Mouse (Mus musculus) CH12.LX (cell line): ENCODE results near the gene Pop5. TPM values are rescaled to one million over a fixed set of nuclear protein-coding genes. Genes with fewer than 3 reads are reported as not detected.
A peak's percentile ranks its signal among the peaks of the same experiment; 100 is the strongest.

ENCODE experiments used
- DNase-seq: peaks from one replicate; pipeline ENCODE4 v3.0.0-alpha.2; 2013; ENCODE audit errors: extremely low read depth
- H3K27ac ChIP-seq: 2 replicates; pipeline ENCODE4 v1.5.1; 2012; ENCODE audit warnings: low read depth, mild to moderate bottlenecking, control low read depth, moderate library complexity; ENCODE audit not compliant: insufficient read depth
- H3K27me3 ChIP-seq: replicated peaks from 2 replicates; pipeline ENCODE3; 2012; ENCODE audit warnings: inconsistent platforms
- H3K36me3 ChIP-seq, 2 experiments: replicated peaks in 1 of 2; 2 replicates each; pipeline versions ENCODE3 to v1.6.1; 2012; ENCODE audit warnings: inconsistent platforms in 1 of 2, low read length in 1 of 2, mild to moderate bottlenecking in 1 of 2, mixed read lengths in 1 of 2, moderate library complexity in 1 of 2; ENCODE audit not compliant: control insufficient read depth in 1 of 2, insufficient read depth in 1 of 2
- H3K4me1 ChIP-seq, 2 experiments: 2 replicates each; pipeline ENCODE4 v1.6.1; 2012; ENCODE audit warnings: inconsistent platforms in 1 of 2, moderate library complexity in 1 of 2; ENCODE audit not compliant: insufficient read depth in 2 of 2, control insufficient read depth in 1 of 2
- H3K4me2 ChIP-seq: 2 replicates; pipeline ENCODE4 v1.6.1; 2012; ENCODE audit warnings: low read depth, mild to moderate bottlenecking, control low read depth; ENCODE audit not compliant: poor library complexity, insufficient read depth, severe bottlenecking
- H3K4me3 ChIP-seq, 3 experiments: fragments of 150-350 bp in 1 of 3; sonication (generic) in 1 of 3; replicated peaks in 1 of 3; 2 replicates each; pipeline versions ENCODE3 to v1.5.1; 2011 to 2012; ENCODE audit warnings: low read depth in 2 of 3, low read length in 2 of 3, mild to moderate bottlenecking in 2 of 3, moderate library complexity in 2 of 3, control low read depth in 1 of 3, improper control_type of control experiment in 1 of 3, inconsistent platforms in 1 of 3, mixed read lengths in 1 of 3; ENCODE audit not compliant: poor library complexity in 1 of 3
- H3K79me2 ChIP-seq: replicated peaks from 2 replicates; pipeline ENCODE4 v1.6.1; 2012; ENCODE audit warnings: mild to moderate bottlenecking, moderate library complexity; ENCODE audit not compliant: control insufficient read depth, poor library complexity, insufficient read depth, severe bottlenecking; ENCODE audit errors: extremely low read depth
- H3K9ac ChIP-seq: 2 replicates; pipeline ENCODE4 v1.6.1; 2012; ENCODE audit warnings: low read depth, mild to moderate bottlenecking, control low read depth, moderate library complexity; ENCODE audit not compliant: insufficient read depth
- H3K9me3 ChIP-seq: replicated peaks from 2 replicates; pipeline ENCODE3; 2012; ENCODE audit warnings: low read length, inconsistent platforms, mixed read lengths
- BHLHE40 ChIP-seq: IDR thresholded peaks from 2 replicates; pipeline ENCODE4 v1.6.1; 2011; ENCODE audit warnings: mild to moderate bottlenecking, low read depth, low read length, improper control_type of control experiment
- CHD1 ChIP-seq: IDR thresholded peaks from 2 replicates; pipeline ENCODE4 v1.6.1; 2012; ENCODE audit warnings: low read depth, low read length, improper control_type of control experiment, inconsistent platforms
- CHD2 ChIP-seq: IDR thresholded peaks from 2 replicates; pipeline ENCODE4 v1.6.1; 2011; ENCODE audit warnings: low read length, improper control_type of control experiment
- CTCF ChIP-seq, 2 experiments: IDR thresholded peaks in 1 of 2; conservative IDR thresholded peaks in 1 of 2; 2 replicates each; pipeline ENCODE4 v1.5.1; 2011 to 2012; ENCODE audit warnings: low read depth in 2 of 2, low read length in 2 of 2, improper control_type of control experiment in 1 of 2, inconsistent platforms in 1 of 2, mild to moderate bottlenecking in 1 of 2, moderate library complexity in 1 of 2
- E2F4 ChIP-seq: IDR thresholded peaks from 2 replicates; pipeline ENCODE4 v1.6.1; 2011; ENCODE audit warnings: low read depth, low read length, improper control_type of control experiment; ENCODE audit not compliant: insufficient replicate concordance
- EP300 ChIP-seq: IDR thresholded peaks from 2 replicates; pipeline ENCODE4 v1.6.1; 2011; ENCODE audit warnings: low read length, improper control_type of control experiment
- ETS1 ChIP-seq: conservative IDR thresholded peaks from 2 replicates; pipeline ENCODE4 v1.6.1; 2012; ENCODE audit warnings: low read depth, mild to moderate bottlenecking, inconsistent platforms, low read length, improper control_type of control experiment, moderate library complexity
- GABPA ChIP-seq: IDR thresholded peaks from 2 replicates; pipeline ENCODE4 v1.6.1; 2012; ENCODE audit warnings: low read depth, low read length, improper control_type of control experiment, inconsistent platforms; ENCODE audit not compliant: insufficient replicate concordance
- HCFC1 ChIP-seq: IDR thresholded peaks from 2 replicates; pipeline ENCODE4 v1.6.1; 2012; ENCODE audit warnings: low read depth, mild to moderate bottlenecking, inconsistent platforms, low read length, improper control_type of control experiment
- IRF4 ChIP-seq: IDR thresholded peaks from 2 replicates; pipeline ENCODE4 v1.6.1; 2014; ENCODE audit warnings: low read depth, mild to moderate bottlenecking, inconsistent platforms, low read length, improper control_type of control experiment
- JUN ChIP-seq: IDR thresholded peaks from 2 replicates; pipeline ENCODE4 v1.6.1; 2011; ENCODE audit warnings: low read depth, mild to moderate bottlenecking, low read length, improper control_type of control experiment, moderate library complexity; ENCODE audit not compliant: insufficient read depth
- JUND ChIP-seq: conservative IDR thresholded peaks from 2 replicates; pipeline ENCODE4 v1.6.1; 2011; ENCODE audit warnings: low read depth, low read length, improper control_type of control experiment
- KAT2A ChIP-seq: IDR thresholded peaks from 2 replicates; pipeline ENCODE4 v1.6.1; 2012; ENCODE audit warnings: low read length, improper control_type of control experiment, inconsistent platforms; ENCODE audit not compliant: insufficient replicate concordance
- MAFK ChIP-seq: IDR thresholded peaks from 2 replicates; pipeline ENCODE4 v1.6.1; 2011; ENCODE audit warnings: low read length, improper control_type of control experiment; ENCODE audit not compliant: insufficient replicate concordance
- MAX ChIP-seq: IDR thresholded peaks from 2 replicates; pipeline ENCODE4 v1.6.1; 2011; ENCODE audit warnings: low read length, improper control_type of control experiment
- MAZ ChIP-seq: IDR thresholded peaks from 2 replicates; pipeline ENCODE4 v1.6.1; 2012; ENCODE audit warnings: low read depth, mild to moderate bottlenecking, inconsistent platforms, low read length, improper control_type of control experiment, moderate library complexity
- MEF2A ChIP-seq: IDR thresholded peaks from 2 replicates; pipeline ENCODE4 v1.6.1; 2014; ENCODE audit warnings: low read depth, mild to moderate bottlenecking, inconsistent platforms, low read length, improper control_type of control experiment, borderline replicate concordance
- MYC ChIP-seq: IDR thresholded peaks from 2 replicates; pipeline ENCODE4 v1.6.1; 2011; ENCODE audit warnings: low read depth, mild to moderate bottlenecking, improper control_type of control experiment, low read length
- NELFE ChIP-seq: IDR thresholded peaks from 2 replicates; pipeline ENCODE4 v1.6.1; 2011; ENCODE audit warnings: low read depth, low read length, improper control_type of control experiment
- PAX5 ChIP-seq: IDR thresholded peaks from 2 replicates; pipeline ENCODE4 v1.6.1; 2012; ENCODE audit warnings: low read length, inconsistent platforms, mixed read lengths
- POLR2A ChIP-seq: IDR thresholded peaks from 2 replicates; pipeline ENCODE4 v1.6.1; 2011; ENCODE audit warnings: low read depth, mild to moderate bottlenecking, improper control_type of control experiment, low read length
- POLR2AphosphoS2 ChIP-seq: IDR thresholded peaks from 2 replicates; pipeline ENCODE4 v1.6.1; 2011; ENCODE audit warnings: low read depth, low read length, improper control_type of control experiment
- RAD21 ChIP-seq: IDR thresholded peaks from 2 replicates; pipeline ENCODE4 v1.6.1; 2011; ENCODE audit warnings: low read depth, mild to moderate bottlenecking, low read length, improper control_type of control experiment, moderate library complexity
- SIN3A ChIP-seq: IDR thresholded peaks from 2 replicates; pipeline ENCODE4 v1.6.1; 2012; ENCODE audit warnings: low read length, improper control_type of control experiment, inconsistent platforms
- TCF12 ChIP-seq: IDR thresholded peaks from 2 replicates; pipeline ENCODE4 v1.6.1; 2014; ENCODE audit warnings: low read depth, mild to moderate bottlenecking, inconsistent platforms, low read length, improper control_type of control experiment
- UBTF ChIP-seq: IDR thresholded peaks from 2 replicates; pipeline ENCODE4 v1.6.1; 2012; ENCODE audit warnings: low read depth, mild to moderate bottlenecking, inconsistent platforms, low read length, improper control_type of control experiment, moderate library complexity
- USF1 ChIP-seq: IDR thresholded peaks from 2 replicates; pipeline ENCODE4 v1.6.1; 2014; ENCODE audit warnings: low read depth, mild to moderate bottlenecking, inconsistent platforms, low read length, improper control_type of control experiment
- USF2 ChIP-seq: conservative IDR thresholded peaks from 2 replicates; pipeline ENCODE4 v1.6.1; 2011; ENCODE audit warnings: low read depth, low read length, improper control_type of control experiment
- ZC3H11A ChIP-seq: IDR thresholded peaks from 2 replicates; pipeline ENCODE4 v1.6.1; 2012; ENCODE audit warnings: low read depth, mild to moderate bottlenecking, inconsistent platforms, low read length, improper control_type of control experiment
- ZMIZ1 ChIP-seq: IDR thresholded peaks from 2 replicates; pipeline ENCODE4 v1.6.1; 2012; ENCODE audit warnings: low read depth, mild to moderate bottlenecking, inconsistent platforms, low read length, improper control_type of control experiment
- ZNF384 ChIP-seq: IDR thresholded peaks from 2 replicates; pipeline ENCODE4 v1.6.1; 2012; ENCODE audit warnings: low read depth, low read length, improper control_type of control experiment, inconsistent platforms
- dilution Hi-C: fragments of 300-500 bp; cut with MboI; formaldehyde crosslinking; loops from 2 replicates; pipeline ENCODE4 v1.14.3; 2020; ENCODE audit warnings: low sequenced_read_pairs; ENCODE audit not compliant: extremely low pct_unique_long_range_greater_than_20kb, extremely low pct_ligation_motif_present
- in situ Hi-C: fragments of 300-500 bp; cut with MboI; formaldehyde crosslinking; loops from 3 replicates; pipeline ENCODE4 v1.14.3; 2019; ENCODE audit warnings: low sequenced_read_pairs, low pct_ligation_motif_present, low pct_unique_long_range_greater_than_20kb, mixed read lengths
- polyA plus RNA-seq: library from polyadenylated mRNA; unstranded; fragments of >175 nt; gene quantifications from 2 replicates; pipeline ENCODE4 v1.2.1, GENCODE M21; 2012; ENCODE audit warnings: low read depth; ENCODE audit not compliant: insufficient read length
- total RNA-seq, 2 experiments: library from RNA; depleted of rRNA; stranded (reverse); fragments of 300-350 nt in 1 of 2; fragments of >200 nt in 1 of 2; gene quantifications; 2 replicates each; pipeline ENCODE4 v1.2.3; 2012 to 2014

Pop5 gene
- total and polyA plus RNA-seq, 3 experiments, result 127 to 236 (median 156) TPM

DNA sequence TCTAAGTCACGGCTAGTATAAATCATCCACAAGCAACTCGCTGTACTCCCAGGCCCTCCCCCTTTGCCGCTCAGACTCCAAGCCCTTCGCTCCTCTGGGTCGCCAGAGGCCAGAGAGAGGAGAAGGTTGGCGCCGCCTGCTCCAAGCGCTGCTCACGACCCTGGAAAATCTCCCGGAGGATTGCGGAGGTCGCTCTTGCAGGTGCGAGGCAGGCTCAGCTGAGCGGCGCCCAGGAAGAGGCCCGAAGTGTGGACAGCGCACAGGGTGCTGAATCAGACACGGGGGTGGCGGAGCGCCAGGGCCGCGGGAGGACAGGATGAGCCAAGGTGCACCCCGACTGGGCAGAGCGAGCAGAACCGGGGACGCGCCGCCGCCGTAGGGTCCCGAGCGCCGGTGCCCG is 42.4 kb upstream of the Pop5 start:
- dilution Hi-C loops (no loop called here), in situ Hi-C loops (no loop called here)
- Histone ChIP-seq H3K27ac (no peak overlapping the region), H3K4me3 (peak overlapping the region in 2 of 3 experiments; percentile 44 to 58), H3K4me2 (peak overlapping the region; percentile 94), H3K36me3 (no peaks in the 10 kb centered on the region), H3K79me2 (no peaks in the 10 kb centered on the region), H3K4me1 (peaks cover 0 to 16% of the 10 kb centered on the region in 2 experiments; a peak in 2 of 4 replicates), H3K9ac (no peak overlapping the region), H3K27me3 (peaks cover 71% of the 10 kb centered on the region)
- no peak for DNase-seq
- TF ChIP-seq SIN3A, result peak; percentile 67
- no peak for TF ChIP-seq JUN
- no peak for TF ChIP-seq ZNF384
- TF ChIP-seq, all 38 proteins: peak for 1
- H3K9me3 ChIP-seq, result peaks cover 3% of the 10 kb centered on the region

DNA sequence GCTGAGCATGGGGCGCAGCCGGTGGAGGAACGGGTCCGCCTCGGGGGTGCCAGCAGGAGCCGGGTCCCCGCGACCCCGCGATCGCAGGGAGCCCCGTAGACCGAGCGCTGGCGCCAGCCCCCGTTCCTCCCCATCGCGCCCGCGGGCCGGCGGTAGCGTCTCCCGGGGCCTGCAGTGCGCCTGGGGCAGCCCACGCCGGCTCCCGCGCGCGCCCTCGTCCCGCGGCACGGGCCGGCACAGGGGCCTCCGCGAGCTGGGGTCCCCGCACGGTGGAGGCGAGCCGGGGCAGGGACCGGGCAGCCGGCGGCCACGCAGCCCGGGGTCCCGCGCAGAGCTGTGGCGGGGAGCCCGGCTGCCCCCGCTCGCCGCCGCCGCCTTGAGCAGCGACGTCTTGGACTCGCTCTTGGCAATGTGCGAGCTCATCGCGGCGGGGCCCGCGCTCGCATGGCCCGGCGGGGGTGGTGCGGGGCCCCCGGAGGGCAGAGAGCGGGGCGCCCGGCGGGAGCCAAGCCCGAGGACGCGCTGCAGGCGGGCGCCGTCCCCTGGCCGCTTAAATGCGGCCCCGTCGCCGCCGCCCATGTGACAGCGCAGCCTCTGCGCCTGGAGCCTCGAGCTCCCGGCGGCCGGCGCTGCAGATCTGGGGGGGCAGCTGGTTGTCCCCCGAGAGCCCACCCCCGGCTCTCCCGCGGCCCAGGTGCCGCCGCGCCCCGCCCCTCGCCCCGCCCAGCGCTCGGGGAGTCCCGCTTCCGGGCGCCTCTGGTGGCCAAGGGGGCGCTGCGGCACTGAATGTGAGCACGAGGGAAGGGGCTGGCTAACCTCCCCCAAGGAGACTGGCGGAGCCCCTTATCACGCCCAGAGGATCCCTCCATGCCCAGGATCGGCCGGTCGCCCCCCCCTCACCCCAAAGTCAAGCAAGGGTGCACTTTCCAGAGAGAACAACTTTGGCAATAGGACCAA is 41.7 kb upstream of the Pop5 start, which contains the start of gene Cabp1:
Gene Cabp1 (minus strand): TSS at position 713 of the 957 bp plus-strand sequence.
- H3K4me1 ChIP-seq, result peaks cover 0 to 13% of the 10 kb centered on the region in 2 experiments; a peak in 2 of 4 replicates
- H3K27me3 ChIP-seq, result peaks cover 70% of the 10 kb centered on the region
- peak; percentile 40 for DNase-seq
- peak within 1 kb of the TSS; percentile 94 for H3K4me2 ChIP-seq
- no peak within 1 kb of the TSS for H3K27ac ChIP-seq
- peak within 1 kb of the TSS; percentile 10; the same call in 1 of the 2 replicates for H3K9ac ChIP-seq
- H3K79me2 ChIP-seq, result no peaks in the 10 kb centered on the region
- no peaks in the 10 kb centered on the region for H3K9me3 ChIP-seq
- peak within 1 kb of the TSS; percentile 6 to 58 (median 44) for H3K4me3 ChIP-seq
- dilution Hi-C loops, result no loop called here
- in situ Hi-C loops, result no loop called here
- no peaks in the 10 kb centered on the region for H3K36me3 ChIP-seq
- TF ChIP-seq ETS1 (no peak), IRF4 (no peak), USF1 (no peak), ZMIZ1 (no peak), MAX (no peak), POLR2AphosphoS2 (no peak), CTCF (conservative IDR thresholded peaks at IDR 0.05 in 1 of 2, IDR thresholded peaks at IDR 0.05 in 1 of 2; ENCODE audit: low read depth in 2 of 2, low read length in 2 of 2) (peak in 1 of 2 experiments; percentile 57; a peak in 2 of 4 replicates), HCFC1 (no peak), SIN3A (no peak; the same call in 1 of the 2 replicates), POLR2A (peak; percentile 39; the same call in 1 of the 2 replicates), USF2 (no peak), KAT2A (no peak), GABPA (no peak), NELFE (no peak), E2F4 (no peak), TCF12 (peak; percentile 12; the same call in 1 of the 2 replicates), RAD21 (peak; percentile 0), UBTF (no peak), MYC (no peak), CHD1 (no peak), MAZ (no peak), MEF2A (no peak), PAX5 (no peak), JUND (no peak), ZC3H11A (no peak), EP300 (no peak), MAFK (no peak), JUN (no peak), BHLHE40 (no peak), CHD2 (no peak)
